Mouse (Mus musculus): ENCODE data around the gene Car5a.

GRCm38 (mm10) chr8:121909663-121910062 is 35.0 kb downstream of the Car5a start:
- TF ChIP-seq CTCF (IDR thresholded peaks at IDR 0.05; ENCODE audit: low read depth, low read length) = peak; percentile 75
- no peak for TF ChIP-seq POLR2A (IDR thresholded peaks at IDR 0.05; ENCODE audit: borderline replicate concordance, low read depth, low read length)

All from bone marrow macrophage, adult 2 months (primary cell).